Mouse (Mus musculus) gastrocnemius, adult 2 months (tissue): Measurements from ENCODE around the gene Sdf2l1. TPM values are rescaled to one million over a fixed set of nuclear protein-coding genes. Genes with fewer than 3 reads are reported as not detected.

ENCODE experiments used
- DNase-seq: peaks from one replicate; pipeline ENCODE4 v3.0.0; 2022
- H3K27ac ChIP-seq: fragments of 200-600 bp; 2 replicates; pipeline ENCODE4 v1.8.1; 2022; ENCODE audit warnings: mild to moderate bottlenecking
- H3K4me3 ChIP-seq: fragments of 200-600 bp; 2 replicates; pipeline ENCODE4 v1.8.1; 2022; ENCODE audit warnings: mild to moderate bottlenecking, moderate library complexity
- CTCF ChIP-seq: fragments of 200-600 bp; IDR thresholded peaks from 2 replicates; pipeline ENCODE4 v1.8.1; 2022; ENCODE audit warnings: antibody characterized with exemption, mild to moderate bottlenecking, moderate library complexity
- intact Hi-C: fragments of 180-260 bp; cut with DNase I; formaldehyde crosslinking; loops from one replicate; pipeline ENCODE4 v1.15.1; 2025
- microRNA-seq: library from miRNA; unstranded; fragments of <30 nt; microRNA quantifications from one replicate; pipeline ENCODE4 v1.2.0, GENCODE M21; 2021
- total RNA-seq, 2 experiments: library from RNA; stranded (reverse); gene quantifications; 2 replicates each; pipeline ENCODE4 v1.2.3; 2021

The Sdf2l1 gene
- total RNA-seq, 2 experiments from 2014 or later: 4.3 to 8.0 TPM

DNA sequence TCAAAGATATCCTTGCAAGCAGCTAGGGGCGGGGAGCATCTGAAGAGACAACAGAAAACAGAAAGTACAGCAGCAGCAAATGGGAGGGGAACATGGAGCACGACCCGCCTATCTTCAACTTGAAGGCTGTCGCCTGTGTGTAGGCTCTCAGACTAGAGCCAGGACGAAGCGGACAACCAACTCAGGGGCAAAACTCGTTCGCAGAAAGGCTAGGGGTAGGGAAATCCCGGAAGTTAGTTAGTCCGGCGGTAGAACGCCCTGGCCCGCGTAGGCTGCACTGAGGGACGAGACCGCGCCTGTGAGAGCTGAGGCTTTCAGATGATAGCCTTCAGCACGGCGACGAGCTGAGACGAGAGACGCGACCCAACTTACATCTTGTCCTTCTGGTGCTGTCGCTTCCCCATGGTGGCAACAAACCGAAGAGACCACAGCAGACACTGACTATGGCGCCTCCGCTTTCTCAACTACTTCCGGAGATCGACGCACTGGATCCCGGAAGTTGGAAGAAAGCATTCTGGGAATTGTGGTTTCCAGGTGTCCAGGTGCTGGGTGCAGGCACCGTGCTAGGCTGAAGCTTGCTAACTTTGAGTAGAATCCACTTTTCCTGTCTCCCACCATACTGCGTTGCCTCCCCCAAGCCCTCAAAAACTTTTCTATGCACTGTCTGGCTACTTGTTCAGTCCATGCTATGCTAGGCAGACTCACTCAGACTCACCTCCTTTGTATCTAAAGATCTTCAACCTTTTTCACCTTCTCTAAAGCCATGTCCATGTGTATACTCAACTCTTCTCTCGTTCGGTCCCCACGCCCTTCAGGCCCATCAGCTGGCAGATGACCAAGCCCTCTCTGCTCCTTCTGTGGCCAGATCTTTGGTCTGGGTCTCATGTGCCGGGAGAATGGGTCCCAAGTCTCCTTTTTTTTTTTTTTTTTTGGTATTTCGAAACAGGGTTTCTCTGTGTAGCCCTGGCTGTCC, 21.1 kb downstream of the Sdf2l1 start, which contains the start of gene Ppil2:
Gene Ppil2 (minus strand): TSS at position 487 of the 973 bp plus-strand sequence.
- TF ChIP-seq CTCF: no peak
- peak; percentile 71 for DNase-seq
- peak within 1 kb of the TSS; percentile 89 for H3K27ac ChIP-seq
- H3K4me3 ChIP-seq: peak within 1 kb of the TSS; percentile 93
- intact Hi-C loops: no loop called here

DNA sequence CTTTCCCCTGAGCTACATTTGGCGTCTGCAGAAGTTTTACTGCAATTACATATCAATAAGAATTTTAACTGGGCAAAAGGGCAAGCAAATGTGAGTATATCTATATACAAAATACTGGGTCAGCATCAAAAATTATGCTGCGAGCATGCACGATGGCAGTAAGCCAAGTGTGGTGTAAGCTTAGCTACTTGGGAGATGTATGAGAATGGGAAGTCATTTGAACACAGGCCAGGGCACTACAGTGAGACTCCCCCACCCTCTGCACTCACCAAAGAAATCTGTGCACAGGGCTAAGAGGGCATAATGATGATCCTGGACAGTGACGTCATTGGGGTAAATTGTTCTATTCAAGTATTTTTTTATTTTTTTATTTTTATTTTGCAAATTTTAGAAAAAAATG, 27.6 kb downstream of the Sdf2l1 start:
- no peak for TF ChIP-seq CTCF
- no peak overlapping the region for H3K4me3 ChIP-seq
- intact Hi-C loops: no loop called here
- DNase-seq: no peak
- H3K27ac ChIP-seq: no peak overlapping the region

DNA sequence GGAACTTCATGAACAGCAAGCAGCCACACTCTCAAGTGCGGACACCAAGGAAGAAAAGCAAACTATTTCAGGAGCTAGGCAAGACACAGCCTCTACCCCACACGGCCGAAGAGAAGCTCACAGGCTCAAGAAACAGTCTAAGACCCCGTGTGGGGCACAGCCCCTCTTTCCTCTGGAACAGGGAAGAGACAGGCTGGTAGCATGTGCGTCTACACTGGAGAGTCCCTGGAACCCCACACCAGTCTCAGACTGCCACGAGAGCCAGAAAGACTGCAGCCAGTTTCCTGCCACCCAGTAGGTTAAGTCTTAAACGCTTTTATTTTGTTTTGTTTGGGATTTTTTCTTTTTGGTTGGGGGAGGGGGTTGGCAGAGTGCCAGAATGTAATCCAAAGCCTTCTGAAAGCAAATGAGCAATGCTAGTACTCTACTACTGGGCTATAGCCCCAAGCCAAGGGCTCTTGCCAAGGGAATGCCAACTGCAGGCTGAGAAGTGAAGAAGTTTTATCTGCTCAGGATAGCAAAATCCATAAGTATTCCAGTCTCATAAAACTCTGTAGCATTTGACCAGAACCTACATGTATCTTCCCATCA, 29.5 kb downstream of the Sdf2l1 start:
- no peak for TF ChIP-seq CTCF
- intact Hi-C loops: no loop called here
- no peak overlapping the region for H3K27ac ChIP-seq
- H3K4me3 ChIP-seq: no peak overlapping the region
- DNase-seq: no peak

DNA sequence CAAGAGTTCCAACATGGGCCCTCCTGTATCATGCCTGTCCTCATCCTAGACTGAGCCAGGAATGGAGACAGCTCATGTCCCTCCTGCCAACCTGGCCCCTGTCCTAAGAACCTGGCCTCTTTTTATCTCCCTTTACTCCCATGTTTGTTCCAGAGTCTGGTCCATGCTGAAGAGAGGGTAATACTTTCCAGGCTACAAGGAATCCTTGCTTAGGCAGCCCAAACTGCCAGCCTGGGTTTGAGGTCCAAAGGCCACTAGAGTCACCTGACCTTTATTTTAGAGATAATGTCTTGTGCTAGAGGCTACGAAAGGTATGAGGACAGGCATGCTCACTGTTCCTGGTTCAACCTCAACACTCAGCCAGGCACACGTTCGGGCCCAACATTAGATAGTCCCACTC, 35.2 kb downstream of the Sdf2l1 start:
- no peak for TF ChIP-seq CTCF
- no peak for DNase-seq
- Histone ChIP-seq H3K4me3 (no peak overlapping the region), H3K27ac (no peak overlapping the region)
- intact Hi-C loops: no loop called here

DNA sequence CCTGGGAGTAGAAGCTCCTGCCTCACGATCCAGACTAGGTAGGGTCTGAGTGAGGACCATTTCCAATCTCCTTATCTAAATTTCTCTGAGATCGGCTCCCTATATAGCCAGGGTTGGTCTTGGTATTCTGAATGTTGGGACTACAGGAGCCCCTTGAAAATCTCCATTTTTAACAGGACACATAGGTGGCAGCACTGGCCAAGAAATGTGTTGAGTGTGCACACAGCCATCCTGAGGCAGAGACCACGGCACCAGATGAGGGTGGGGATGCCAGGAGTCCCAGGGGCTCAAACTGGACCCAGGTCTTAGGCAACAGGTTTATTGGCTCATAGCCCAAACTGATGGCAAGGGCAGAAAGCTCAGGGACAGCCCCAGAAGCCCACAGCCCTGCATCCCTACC, 43.8 kb downstream of the Sdf2l1 start:
- intact Hi-C loops: no loop called here
- DNase-seq: no peak
- Histone ChIP-seq H3K27ac (no peak overlapping the region), H3K4me3 (no peak overlapping the region)
- TF ChIP-seq CTCF: 0 out of 2 replicates have a peak, but pooled peaks have one; percentile 3

DNA sequence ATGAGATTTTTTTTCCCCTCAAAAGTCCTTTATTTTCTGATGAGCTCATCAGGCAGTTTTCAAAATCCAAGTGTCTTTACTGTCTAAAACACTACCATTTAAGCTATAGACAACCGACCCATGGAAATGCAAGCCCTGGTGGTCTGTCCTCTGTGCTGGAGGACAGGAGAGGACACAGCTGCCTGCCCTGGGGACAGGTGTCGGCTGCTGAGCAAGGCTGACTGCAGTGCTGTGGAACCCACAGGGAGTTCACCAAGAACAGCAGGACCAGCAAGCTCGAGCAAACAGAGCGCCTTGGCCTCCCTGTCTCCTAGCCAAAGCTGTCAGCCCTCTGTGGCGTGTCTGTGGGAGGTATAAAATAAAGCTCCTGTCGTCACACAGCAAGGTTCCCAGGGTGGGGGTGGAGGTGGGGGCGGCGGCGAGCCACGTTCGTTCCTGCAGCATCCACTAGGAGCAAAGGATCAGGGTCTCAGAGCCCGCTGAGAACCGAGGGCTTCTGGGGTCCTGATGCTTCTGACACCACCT, 45.5 kb downstream of the Sdf2l1 start:
- Histone ChIP-seq H3K4me3 (no peak overlapping the region), H3K27ac (no peak overlapping the region)
- DNase-seq: no peak
- intact Hi-C loops: no loop called here
- no peak for TF ChIP-seq CTCF

DNA sequence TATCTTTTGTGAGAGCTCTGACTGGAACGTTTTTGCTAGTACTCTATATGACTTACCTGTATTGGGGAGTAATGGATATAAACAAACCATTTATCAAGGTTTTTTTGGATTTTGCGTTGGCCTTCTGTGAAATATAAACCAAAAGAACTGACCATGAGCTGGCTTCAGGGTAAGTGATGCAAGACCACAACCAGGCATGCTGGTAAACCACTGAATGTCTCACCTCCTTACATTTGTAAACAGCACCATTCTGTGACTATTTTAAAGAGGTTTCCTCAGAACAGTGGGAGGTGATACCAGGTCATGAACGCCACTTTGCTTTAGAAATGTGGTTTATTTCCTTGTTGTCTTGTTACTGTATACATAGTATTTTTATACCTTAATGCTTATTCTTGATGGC, 45.9 kb downstream of the Sdf2l1 start:
- Histone ChIP-seq H3K4me3 (no peak overlapping the region), H3K27ac (no peak overlapping the region)
- TF ChIP-seq CTCF: no peak
- intact Hi-C loops: no loop called here
- DNase-seq: no peak

DNA sequence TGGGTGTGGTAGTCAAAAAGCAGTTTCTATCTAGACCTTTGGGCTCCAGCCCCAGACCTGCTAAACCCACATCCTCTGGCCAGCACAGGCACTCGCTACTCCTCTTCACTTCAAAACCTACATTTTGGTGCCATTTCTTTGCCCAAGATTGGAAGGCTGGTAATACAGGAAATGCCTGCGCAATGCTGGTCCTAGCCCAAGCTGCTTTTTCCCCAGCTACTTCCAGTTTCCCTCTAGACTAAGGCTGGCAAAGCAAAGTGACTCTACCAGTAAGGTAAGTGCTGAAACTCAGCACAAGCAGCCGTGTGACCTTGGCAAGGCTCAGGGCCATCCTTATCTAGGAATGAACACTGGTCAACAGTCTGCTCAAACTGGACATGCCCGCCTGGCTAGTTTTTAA, 46.5 kb downstream of the Sdf2l1 start:
- H3K27ac ChIP-seq: no peak overlapping the region

DNA sequence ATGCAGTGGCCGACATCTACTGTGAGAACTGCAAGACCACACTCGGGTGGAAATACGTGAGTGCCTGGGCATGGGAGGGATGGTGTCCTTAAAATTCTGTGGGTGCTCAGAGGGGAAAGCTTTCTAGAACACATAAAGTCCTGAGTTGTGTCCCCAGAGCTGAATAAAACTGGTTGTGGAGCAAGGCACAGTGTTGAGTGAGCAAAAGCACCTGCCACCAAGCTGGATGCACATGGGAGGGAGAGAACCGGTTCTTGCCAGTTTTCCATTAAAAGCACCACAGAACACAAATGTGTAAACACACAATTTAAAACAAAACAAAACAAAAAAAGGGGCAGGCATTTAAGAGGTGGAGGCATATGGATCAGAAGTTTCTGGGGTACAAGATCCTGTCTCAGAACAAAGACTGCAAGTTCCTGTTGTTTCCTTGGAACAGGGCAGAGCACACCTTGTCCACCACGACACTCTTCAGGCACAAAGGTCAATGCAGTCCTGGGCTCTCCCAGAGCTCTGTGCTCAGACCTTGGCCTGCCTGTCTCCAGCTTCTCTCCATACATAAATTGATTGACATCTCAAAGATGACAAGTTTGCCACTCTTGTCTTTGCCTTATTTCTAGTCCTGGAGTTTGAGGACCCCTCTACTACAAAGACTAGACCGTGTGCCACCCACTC, 49.9 kb downstream of the Sdf2l1 start:
- intact Hi-C loops: no loop called here

More for the DNA sequence above, 46.5 kb downstream of the Sdf2l1 start:
- TF ChIP-seq CTCF: no peak
- no peak overlapping the region for H3K4me3 ChIP-seq
- intact Hi-C loops: no loop called here
- no peak for DNase-seq

More for the DNA sequence above, 49.9 kb downstream of the Sdf2l1 start:
- Histone ChIP-seq H3K27ac (no peak overlapping the region), H3K4me3 (no peak overlapping the region)
- no peak for DNase-seq
- TF ChIP-seq CTCF: no peak

Small RNA genes lying within 50 kb of the gene (microRNA-seq; reads per million reads assigned to microRNA genes)
- gene Mir130b (17.3 reads per million, percentile 15 among the genes with 10 or more reads in this experiment), gene Mir301b (not detected)

Other genes starting within 250 kb of the Sdf2l1 start
- gene Ppm1f, start 235.9 kb downstream of the Sdf2l1 start, total RNA-seq: 10 to 100 TPM in 1 of 2 experiments, 1 to 10 TPM in 1; 8.6 to 15.3 TPM
- gene Mapk1, start 149.0 kb downstream of the Sdf2l1 start, total RNA-seq: 100 to 1,000 TPM in 1 of 2 experiments, 10 to 100 TPM in 1; 92.3 to 112 TPM
- gene Ypel1, start 62.7 kb downstream of the Sdf2l1 start, total RNA-seq: 1 to 10 TPM in 1 of 2 experiments, under 1 TPM in 1; 0.43 to 1.5 TPM
- gene Ppil2, start 21.1 kb downstream of the Sdf2l1 start, total RNA-seq: 10 to 100 TPM; 27.6 to 31.4 TPM
- gene 2610318N02Rik, start 7.2 kb downstream of the Sdf2l1 start, total RNA-seq: not detected
- under 1 TPM in 1 of 2 experiments, not detected in 1; 0.31 TPM for gene Ydjc, start 12.2 kb upstream of the Sdf2l1 start, total RNA-seq
- under 1 TPM in 1 of 2 experiments, not detected in 1; 0.11 TPM for gene Ccdc116, start 14.8 kb upstream of the Sdf2l1 start, total RNA-seq
- gene Ube2l3, start 70.3 kb upstream of the Sdf2l1 start, total RNA-seq: 100 to 1,000 TPM; 143 to 150 TPM
- gene Rimbp3, start 76.2 kb upstream of the Sdf2l1 start, total RNA-seq: under 1 TPM in 1 of 2 experiments, not detected in 1; 0.05 TPM
- 1 to 10 TPM; 1.1 to 1.8 TPM for gene Hic2, start 101.2 kb upstream of the Sdf2l1 start, total RNA-seq
- 1 to 10 TPM in 1 of 2 experiments, under 1 TPM in 1; 0.92 to 1.7 TPM for gene Tmem191c, start 143.7 kb upstream of the Sdf2l1 start, total RNA-seq
- gene Serpind1, start 199.0 kb upstream of the Sdf2l1 start, total RNA-seq: under 1 TPM; 0.15 to 0.28 TPM